Mouse (Mus musculus): ENCODE measurements at regions not wholly inside any gene's neighbourhood (a gene's known extent, or its start where the extent isn't known, plus 50 kb on each side); places are given as distances from the start of the nearest gene placed in this dataset.

GRCm38 (mm10) chr12:94280946-94281345, 1411.1 kb upstream of the Flrt2 start:
- Histone ChIP-seq H3K4me2 (ENCODE audit: insufficient read depth, low read depth, poor library complexity, severe bottlenecking) (no peak overlapping the region), H3K4me1 (ENCODE audit: control insufficient read depth in 1 of 2, insufficient read depth in 2 of 2) (no peaks in the 10 kb centered on the region), H3K79me2 (replicated peaks; ENCODE audit: control insufficient read depth, extremely low read depth, insufficient read depth, poor library complexity, severe bottlenecking) (no peaks in the 10 kb centered on the region), H3K4me3 (replicated peaks in 1 of 3; ENCODE audit: low read depth in 2 of 3, low read length in 2 of 3, poor library complexity in 1 of 3) (no peak overlapping the region), H3K9ac (ENCODE audit: insufficient read depth, low read depth) (no peak overlapping the region), H3K36me3 (replicated peaks in 1 of 2; ENCODE audit: control insufficient read depth in 1 of 2, insufficient read depth in 1 of 2, low read length in 1 of 2) (no peaks in the 10 kb centered on the region), H3K9me3 (replicated peaks; ENCODE audit: low read length) (peaks cover 17% of the 10 kb centered on the region), H3K27me3 (replicated peaks) (no peaks in the 10 kb centered on the region), H3K27ac (ENCODE audit: insufficient read depth, low read depth) (no peak overlapping the region)
- TF ChIP-seq ZNF384 (IDR thresholded peaks at IDR 0.05; ENCODE audit: low read depth, low read length) (no peak), MAZ (IDR thresholded peaks at IDR 0.05; ENCODE audit: low read depth, low read length) (no peak), MAX (IDR thresholded peaks at IDR 0.05; ENCODE audit: low read length) (no peak), JUN (IDR thresholded peaks at IDR 0.05; ENCODE audit: insufficient read depth, low read depth, low read length) (no peak), JUND (conservative IDR thresholded peaks at IDR 0.05; ENCODE audit: low read depth, low read length) (no peak), SIN3A (IDR thresholded peaks at IDR 0.05; ENCODE audit: low read length) (no peak), MYC (IDR thresholded peaks at IDR 0.05; ENCODE audit: low read depth, low read length) (no peak), USF2 (conservative IDR thresholded peaks at IDR 0.05; ENCODE audit: low read depth, low read length) (no peak), POLR2AphosphoS2 (IDR thresholded peaks at IDR 0.05; ENCODE audit: low read depth, low read length) (no peak), EP300 (IDR thresholded peaks at IDR 0.05; ENCODE audit: low read length) (no peak), MAFK (IDR thresholded peaks at IDR 0.05; ENCODE audit: insufficient replicate concordance, low read length) (no peak), RAD21 (IDR thresholded peaks at IDR 0.05; ENCODE audit: low read depth, low read length) (no peak), CHD1 (IDR thresholded peaks at IDR 0.05; ENCODE audit: low read depth, low read length) (no peak), HCFC1 (IDR thresholded peaks at IDR 0.05; ENCODE audit: low read depth, low read length) (no peak), CTCF (conservative IDR thresholded peaks at IDR 0.05 in 1 of 2, IDR thresholded peaks at IDR 0.05 in 1 of 2; ENCODE audit: low read depth in 2 of 2, low read length in 2 of 2) (no peak), NELFE (IDR thresholded peaks at IDR 0.05; ENCODE audit: low read depth, low read length) (no peak), KAT2A (IDR thresholded peaks at IDR 0.05; ENCODE audit: insufficient replicate concordance, low read length) (no peak)
- in situ Hi-C loops (cut with MboI; ENCODE audit: low pct_ligation_motif_present, low pct_unique_long_range_greater_than_20kb, low sequenced_read_pairs) (no loop called here), dilution Hi-C loops (cut with MboI; ENCODE audit: extremely low pct_ligation_motif_present, extremely low pct_unique_long_range_greater_than_20kb, low sequenced_read_pairs) (no loop called here)
- DNase-seq (ENCODE audit: extremely low read depth): no peak

DNA sequence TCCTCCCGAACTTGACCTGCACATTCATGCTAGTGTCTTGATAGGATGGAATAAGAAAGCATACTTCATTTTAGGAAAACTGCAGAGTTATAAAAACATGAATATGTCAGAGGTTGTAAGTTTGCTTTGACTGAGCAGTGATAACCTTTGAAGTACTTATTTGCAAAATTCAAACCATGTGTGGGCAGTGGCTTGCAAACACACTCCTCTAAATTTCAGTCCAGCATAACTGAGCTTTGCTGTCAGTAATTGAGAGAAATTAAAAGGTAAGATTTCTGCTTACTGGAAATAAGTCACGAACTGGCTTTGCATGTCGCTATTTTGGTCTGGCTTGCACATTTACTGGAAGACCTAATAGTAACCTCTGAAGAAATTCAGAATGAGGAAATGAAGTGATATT, 1409.1 kb upstream of the Flrt2 start:
- no peaks in the 10 kb centered on the region for H3K27me3 ChIP-seq (replicated peaks)
- H3K9ac ChIP-seq (ENCODE audit: insufficient read depth, low read depth): no peak overlapping the region
- no peaks in the 10 kb centered on the region for H3K36me3 ChIP-seq (replicated peaks in 1 of 2; ENCODE audit: control insufficient read depth in 1 of 2, insufficient read depth in 1 of 2, low read length in 1 of 2)
- in situ Hi-C loops (cut with MboI; ENCODE audit: low pct_ligation_motif_present, low pct_unique_long_range_greater_than_20kb, low sequenced_read_pairs): no loop called here
- no peak overlapping the region for H3K27ac ChIP-seq (ENCODE audit: insufficient read depth, low read depth)
- no peak overlapping the region for H3K4me2 ChIP-seq (ENCODE audit: insufficient read depth, low read depth, poor library complexity, severe bottlenecking)
- TF ChIP-seq CHD2 (IDR thresholded peaks at IDR 0.05; ENCODE audit: low read length): no peak
- no peak for TF ChIP-seq ZC3H11A (IDR thresholded peaks at IDR 0.05; ENCODE audit: low read depth, low read length)
- no peak for TF ChIP-seq HCFC1 (IDR thresholded peaks at IDR 0.05; ENCODE audit: low read depth, low read length)
- no peak for TF ChIP-seq KAT2A (IDR thresholded peaks at IDR 0.05; ENCODE audit: insufficient replicate concordance, low read length)
- no peak for TF ChIP-seq UBTF (IDR thresholded peaks at IDR 0.05; ENCODE audit: low read depth, low read length)
- no peak for TF ChIP-seq ZKSCAN1 (IDR thresholded peaks at IDR 0.05; ENCODE audit: borderline replicate concordance, low read depth, low read length)
- TF ChIP-seq MYC (IDR thresholded peaks at IDR 0.05; ENCODE audit: low read depth, low read length): no peak
- no peak for TF ChIP-seq GABPA (IDR thresholded peaks at IDR 0.05; ENCODE audit: insufficient replicate concordance, low read depth, low read length)
- TF ChIP-seq BHLHE40 (IDR thresholded peaks at IDR 0.05; ENCODE audit: low read depth, low read length): no peak
- TF ChIP-seq SMC3 (IDR thresholded peaks at IDR 0.05; ENCODE audit: low read depth, low read length): no peak
- TF ChIP-seq USF1 (IDR thresholded peaks at IDR 0.05; ENCODE audit: low read depth, low read length): no peak
- H3K9me3 ChIP-seq (replicated peaks; ENCODE audit: low read length): peaks cover 9% of the 10 kb centered on the region
- dilution Hi-C loops (cut with MboI; ENCODE audit: extremely low pct_ligation_motif_present, extremely low pct_unique_long_range_greater_than_20kb, low sequenced_read_pairs): no loop called here
- H3K4me3 ChIP-seq (replicated peaks in 1 of 3; ENCODE audit: low read depth in 2 of 3, low read length in 2 of 3, poor library complexity in 1 of 3): no peak overlapping the region
- no peak for DNase-seq (ENCODE audit: extremely low read depth)
- no peaks in the 10 kb centered on the region for H3K79me2 ChIP-seq (replicated peaks; ENCODE audit: control insufficient read depth, extremely low read depth, insufficient read depth, poor library complexity, severe bottlenecking)
- H3K4me1 ChIP-seq (ENCODE audit: control insufficient read depth in 1 of 2, insufficient read depth in 2 of 2): no peaks in the 10 kb centered on the region
